Mouse (Mus musculus) olfactory bulb, adult 2 months (tissue): ENCODE results near the gene Hist1h3g. TPM values are rescaled to one million over a fixed set of nuclear protein-coding genes. Genes with fewer than 3 reads are reported as not detected.

ENCODE experiments used
- H3K27ac ChIP-seq: fragments of 200-500 bp; 2 replicates; pipeline ENCODE4 v1.5.1; 2012; ENCODE audit warnings: low read depth, low read length; ENCODE audit not compliant: insufficient read depth
- H3K4me1 ChIP-seq: fragments of 200-500 bp; 2 replicates; pipeline ENCODE4 v1.6.1; 2012; ENCODE audit warnings: low read length; ENCODE audit not compliant: control insufficient read depth, insufficient read depth
- H3K4me3 ChIP-seq: fragments of 200-500 bp; 2 replicates; pipeline ENCODE4 v1.5.1; 2012; ENCODE audit warnings: mild to moderate bottlenecking, low read depth, low read length, moderate library complexity; ENCODE audit not compliant: insufficient read depth
- CTCF ChIP-seq: fragments of 200-500 bp; IDR thresholded peaks from 2 replicates; pipeline ENCODE4 v1.5.1; 2012; ENCODE audit warnings: low read depth, mild to moderate bottlenecking, low read length, moderate library complexity; ENCODE audit not compliant: insufficient read depth
- POLR2A ChIP-seq: fragments of 200-500 bp; IDR thresholded peaks from 2 replicates; pipeline ENCODE4 v1.6.1; 2012; ENCODE audit warnings: mild to moderate bottlenecking, low read depth, low read length, moderate library complexity; ENCODE audit not compliant: insufficient read depth
- WGBS: fragments of 180-500 bp; shearing (Covaris S2); methylation state at CpG from one replicate; pipeline ENCODE4 v1.1.7; 2018; 5-methylcytosine and 5-hydroxymethylcytosine counted together
- polyA plus RNA-seq: library from polyadenylated mRNA; stranded (reverse); fragments of >200 nt; gene quantifications from 2 replicates; pipeline ENCODE4 v1.2.4, GENCODE M21; 2012; ENCODE audit warnings: low replicate concordance; ENCODE audit not compliant: missing spikeins, insufficient read depth, insufficient read length

Gene Hist1h3g
- polyA plus RNA-seq, 1 experiment: not detected

DNA sequence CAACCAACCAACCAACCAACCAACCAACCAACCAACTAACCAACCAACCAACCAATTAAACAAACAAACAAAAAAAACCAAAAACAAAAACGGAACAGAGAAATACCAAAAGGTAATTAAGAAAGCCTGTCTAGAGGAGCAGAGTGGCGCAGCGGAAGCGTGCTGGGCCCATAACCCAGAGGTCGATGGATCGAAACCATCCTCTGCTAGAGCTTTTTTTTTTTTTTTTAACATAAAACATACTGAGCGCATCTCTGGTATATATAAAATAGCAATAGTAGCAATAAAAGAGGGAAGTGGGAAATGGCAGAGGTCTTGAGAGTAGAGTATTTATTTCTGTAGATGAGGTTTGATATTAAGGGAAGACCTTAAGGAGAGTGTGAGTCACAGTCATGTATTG is 35.3 kb upstream of the Hist1h3g start:
- no peak overlapping the region for H3K4me3 ChIP-seq
- TF ChIP-seq POLR2A: no peak
- TF ChIP-seq CTCF: no peak
- WGBS: 58% methylated on average over 7 of the region's 7 CpGs
- no peak overlapping the region for H3K27ac ChIP-seq
- no peaks in the 10 kb centered on the region for H3K4me1 ChIP-seq

- Histone ChIP-seq H3K4me1 (no peaks in the 10 kb centered on the region), H3K4me3 (no peak overlapping the region), H3K27ac (no peak overlapping the region)
- WGBS: 22% methylated on average over 17 of the region's 17 CpGs
- TF ChIP-seq POLR2A (no peak), CTCF (no peak)
Observed at GRCm38 (mm10) chr13:23500424-23501200, 34.6 kb upstream of the Hist1h3g start.

- TF ChIP-seq POLR2A (no peak), CTCF (no peak)
- H3K4me3 ChIP-seq: no peak overlapping the region
- no peaks in the 10 kb centered on the region for H3K4me1 ChIP-seq
- WGBS: 46% methylated on average over 5 of the region's 5 CpGs
- no peak overlapping the region for H3K27ac ChIP-seq
Observed at GRCm38 (mm10) chr13:23501511-23501910, 33.7 kb upstream of the Hist1h3g start.

GRCm38 (mm10) chr13:23502031-23502567 is 33.1 kb upstream of the Hist1h3g start:
- Histone ChIP-seq H3K4me1 (no peaks in the 10 kb centered on the region), H3K27ac (no peak overlapping the region), H3K4me3 (no peak overlapping the region)
- TF ChIP-seq CTCF: no peak
- TF ChIP-seq POLR2A: no peak
- 58% methylated on average over 9 of the region's 9 CpGs for WGBS

- Histone ChIP-seq H3K4me1 (no peaks in the 10 kb centered on the region), H3K27ac (no peak overlapping the region), H3K4me3 (no peak overlapping the region)
- TF ChIP-seq CTCF: no peak
- no peak for TF ChIP-seq POLR2A
- 73% methylated on average over 4 of the region's 4 CpGs for WGBS
Observed at GRCm38 (mm10) chr13:23502916-23503315, 32.3 kb upstream of the Hist1h3g start.

- 10% methylated on average over 9 of the region's 9 CpGs for WGBS
- no peak overlapping the region for H3K4me3 ChIP-seq
Observed at GRCm38 (mm10) chr13:23503797-23504196, 31.4 kb upstream of the Hist1h3g start.

DNA sequence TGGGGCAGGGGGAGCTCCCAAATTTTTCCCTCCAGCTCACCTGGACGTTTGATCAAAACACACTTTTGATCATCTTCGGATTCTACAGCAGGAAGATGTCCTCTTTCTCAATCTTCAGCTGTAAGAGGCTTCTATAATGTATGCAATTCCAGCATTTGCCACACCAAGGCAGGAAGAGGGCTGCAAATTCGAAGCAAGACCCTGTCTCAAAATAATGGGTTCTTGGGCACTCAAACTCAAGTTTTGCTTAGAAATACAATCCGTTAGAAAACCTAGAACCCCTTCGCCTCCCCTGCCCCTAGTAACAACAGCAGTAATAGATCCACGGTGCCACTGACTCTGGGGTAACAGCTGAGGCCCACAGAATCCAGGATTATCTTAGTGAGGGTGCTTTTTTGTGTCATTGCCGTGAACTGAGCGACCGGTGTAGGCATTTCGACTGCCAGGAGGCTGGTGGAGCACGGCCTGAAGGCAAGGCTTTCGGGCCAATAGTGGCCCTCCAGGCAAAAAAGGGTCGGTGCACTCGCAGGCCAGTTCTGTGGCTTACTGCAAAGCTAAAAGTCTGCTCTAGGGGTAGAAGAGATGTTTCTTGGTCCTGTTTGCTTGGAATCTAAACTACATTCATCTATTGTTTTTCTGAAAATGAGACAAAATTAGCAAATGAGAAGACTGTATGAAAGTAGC is 29.4 kb upstream of the Hist1h3g start:
- Histone ChIP-seq H3K27ac (no peak overlapping the region), H3K4me3 (no peak overlapping the region), H3K4me1 (no peaks in the 10 kb centered on the region)
- WGBS: 49% methylated on average over 14 of the region's 14 CpGs
- TF ChIP-seq POLR2A (no peak), CTCF (no peak)

More at GRCm38 (mm10) chr13:23503797-23504196, 31.4 kb upstream of the Hist1h3g start:
- TF ChIP-seq CTCF (no peak), POLR2A (no peak)
- H3K4me1 ChIP-seq: no peaks in the 10 kb centered on the region
- H3K27ac ChIP-seq: no peak overlapping the region

GRCm38 (mm10) chr13:23506351-23506750 is 28.9 kb upstream of the Hist1h3g start:
- 56% methylated on average over 13 of the region's 13 CpGs for WGBS
- no peak overlapping the region for H3K4me3 ChIP-seq
- TF ChIP-seq POLR2A (no peak), CTCF (no peak)
- H3K4me1 ChIP-seq: no peaks in the 10 kb centered on the region
- H3K27ac ChIP-seq: no peak overlapping the region
